Mouse (Mus musculus): ENCODE measurements at regions not wholly inside any gene's neighbourhood (a gene's known extent, or its start where the extent isn't known, plus 50 kb on each side); places are given as distances from the start of the nearest gene placed in this dataset.

GRCm38 (mm10) chr3:21381072-21381471, 695.4 kb upstream of the Tbl1xr1 start:
- DNase-seq (ENCODE audit: low read depth, low spot score): no peak

- DNase-seq (ENCODE audit: low read depth, low spot score): no peak
Measured at GRCm38 (mm10) chr3:21403551-21403950, 672.9 kb upstream of the Tbl1xr1 start.

GRCm38 (mm10) chr3:21404058-21404457, 672.4 kb upstream of the Tbl1xr1 start:
- no peak for DNase-seq (ENCODE audit: low read depth, low spot score)

DNA sequence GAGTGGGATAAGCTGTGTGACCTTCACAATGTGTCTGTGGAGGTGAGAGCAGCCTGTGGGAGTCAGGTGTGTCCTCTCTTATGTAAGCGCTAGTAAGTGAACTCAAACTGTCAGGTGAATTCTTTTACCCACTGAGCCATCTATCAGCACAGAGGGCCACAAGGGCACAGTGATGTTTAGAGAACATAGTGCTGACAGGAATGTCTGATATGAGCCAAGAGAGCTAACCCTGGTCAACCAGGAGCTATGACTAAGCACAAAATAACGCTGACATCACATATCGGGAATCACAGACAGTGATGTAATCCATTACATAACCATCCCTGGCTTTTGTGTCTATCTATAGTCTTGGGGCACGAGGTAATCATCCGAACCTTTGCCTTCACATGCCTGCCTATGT, 669.4 kb upstream of the Tbl1xr1 start:
- no peak for DNase-seq (ENCODE audit: low read depth, low spot score)

GRCm38 (mm10) chr3:21412010-21412409, 664.4 kb upstream of the Tbl1xr1 start:
- no peak for DNase-seq (ENCODE audit: low read depth, low spot score)

DNA sequence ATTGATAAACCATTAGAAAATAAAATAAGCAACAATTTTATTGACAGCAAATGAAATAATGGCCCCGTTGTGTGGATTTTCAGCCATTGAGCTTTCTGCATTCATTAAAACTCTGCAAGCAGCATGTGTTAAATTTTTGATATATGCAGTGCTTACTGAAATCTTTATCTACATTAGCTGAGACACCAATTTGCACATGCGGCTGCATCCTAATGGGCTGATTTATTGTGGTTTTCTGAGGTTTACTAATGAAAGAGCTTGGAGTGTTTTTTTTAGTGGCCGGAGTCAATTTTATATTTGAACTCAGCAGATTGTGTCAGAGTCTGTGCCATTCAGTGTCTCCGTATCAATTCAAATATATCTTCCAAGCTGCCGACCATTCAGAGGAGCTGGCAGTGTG, 653.3 kb upstream of the Tbl1xr1 start:
- DNase-seq (ENCODE audit: low read depth, low spot score): no peak

DNA sequence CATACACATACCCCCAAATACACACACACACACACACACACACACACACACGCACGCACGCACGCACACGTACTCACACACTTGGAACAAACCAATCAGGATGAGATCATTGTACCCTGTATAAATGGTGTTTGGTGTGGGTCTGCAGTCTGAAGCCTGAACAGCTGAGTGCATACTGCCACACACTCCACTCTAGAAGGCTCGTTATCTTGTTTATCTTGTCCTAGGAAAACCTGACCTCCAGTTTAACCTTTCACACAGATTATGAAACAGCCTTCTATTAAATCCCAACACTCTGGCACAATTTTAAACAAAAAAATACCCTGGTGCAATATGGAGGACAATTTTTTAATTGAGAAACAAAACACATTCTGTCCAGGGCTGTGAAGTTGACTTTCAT, 649.9 kb upstream of the Tbl1xr1 start:
- DNase-seq (ENCODE audit: low read depth, low spot score): no peak

DNA sequence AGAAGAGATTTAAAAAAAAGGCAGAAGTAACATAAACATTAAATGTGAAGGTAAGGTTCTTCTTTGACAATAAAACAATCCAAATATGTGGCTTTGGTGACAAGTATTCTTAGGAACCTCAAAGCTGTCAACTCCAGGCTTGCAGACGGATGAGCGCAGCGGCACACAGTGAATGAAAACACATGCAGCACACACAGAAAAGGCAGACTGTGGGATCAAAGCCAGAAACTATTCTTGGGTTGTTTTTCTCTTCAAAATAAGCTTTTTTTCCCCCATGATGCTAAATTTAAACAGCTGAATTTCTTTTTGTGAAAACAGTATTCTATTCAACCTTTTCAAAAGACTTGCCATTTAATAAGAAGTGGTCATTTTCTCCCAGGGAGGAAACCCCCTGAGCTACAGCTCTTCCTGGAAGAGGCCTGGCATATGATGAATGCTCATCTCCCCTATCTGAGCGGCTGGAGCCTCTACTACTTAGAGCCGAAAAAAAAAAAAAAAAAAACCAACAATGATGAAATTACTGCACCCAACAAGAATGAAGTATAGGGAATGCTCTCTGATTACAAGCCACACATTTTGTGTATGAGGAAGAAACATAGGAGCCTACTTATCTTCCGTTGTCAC, 648.9 kb upstream of the Tbl1xr1 start:
- DNase-seq (ENCODE audit: low read depth, low spot score): peak; percentile 21

GRCm38 (mm10) chr3:21428120-21428519, 648.3 kb upstream of the Tbl1xr1 start:
- DNase-seq (ENCODE audit: low read depth, low spot score): no peak

GRCm38 (mm10) chr3:21464245-21464644, 612.2 kb upstream of the Tbl1xr1 start:
- no peak for DNase-seq (ENCODE audit: low read depth, low spot score)

DNA sequence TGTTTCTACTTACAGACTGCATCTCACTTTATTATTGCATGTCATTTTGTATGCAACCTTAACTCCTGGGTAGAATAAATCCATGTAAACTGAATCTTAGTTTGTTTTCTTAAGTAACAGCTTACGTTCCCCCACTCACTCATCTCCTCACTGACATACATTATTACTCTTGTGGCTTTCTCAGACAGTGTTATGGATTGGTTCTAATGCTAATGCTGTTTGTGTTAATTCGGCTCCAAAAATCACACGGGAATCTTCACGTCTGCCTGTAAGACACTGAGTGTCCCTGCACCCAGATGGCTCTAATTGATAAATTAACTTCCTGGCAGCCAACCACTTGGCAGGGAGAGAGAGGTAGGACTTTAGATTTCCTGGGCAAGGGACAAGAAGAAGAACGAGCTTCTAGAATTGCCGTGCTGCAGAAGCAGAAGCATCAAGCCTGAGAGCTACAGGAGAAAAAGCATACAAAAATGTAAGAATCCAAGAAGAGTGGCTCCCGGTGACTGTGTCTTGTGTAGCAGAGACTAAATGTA, 610.3 kb upstream of the Tbl1xr1 start:
- no peak for DNase-seq (ENCODE audit: low read depth, low spot score)

DNA sequence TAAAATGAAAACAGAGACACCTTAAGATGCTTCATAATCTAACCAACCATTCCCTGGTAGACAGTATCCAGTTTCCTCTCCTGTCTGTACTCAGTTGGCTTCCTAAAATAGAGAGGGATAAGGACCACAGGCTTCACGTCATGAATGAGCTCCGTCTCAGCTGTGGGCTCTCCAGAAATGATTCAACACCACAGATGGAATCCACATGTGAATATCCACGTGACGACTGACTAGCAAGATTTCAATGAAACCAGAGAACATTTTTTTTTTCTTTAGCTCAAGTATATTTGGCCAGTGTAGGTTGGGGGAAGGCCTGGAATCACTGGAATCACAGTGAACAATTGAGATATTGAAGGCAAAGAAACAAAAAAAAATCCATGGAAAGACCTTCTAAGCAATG, 599.1 kb upstream of the Tbl1xr1 start:
- no peak for DNase-seq (ENCODE audit: low read depth, low spot score)

DNA sequence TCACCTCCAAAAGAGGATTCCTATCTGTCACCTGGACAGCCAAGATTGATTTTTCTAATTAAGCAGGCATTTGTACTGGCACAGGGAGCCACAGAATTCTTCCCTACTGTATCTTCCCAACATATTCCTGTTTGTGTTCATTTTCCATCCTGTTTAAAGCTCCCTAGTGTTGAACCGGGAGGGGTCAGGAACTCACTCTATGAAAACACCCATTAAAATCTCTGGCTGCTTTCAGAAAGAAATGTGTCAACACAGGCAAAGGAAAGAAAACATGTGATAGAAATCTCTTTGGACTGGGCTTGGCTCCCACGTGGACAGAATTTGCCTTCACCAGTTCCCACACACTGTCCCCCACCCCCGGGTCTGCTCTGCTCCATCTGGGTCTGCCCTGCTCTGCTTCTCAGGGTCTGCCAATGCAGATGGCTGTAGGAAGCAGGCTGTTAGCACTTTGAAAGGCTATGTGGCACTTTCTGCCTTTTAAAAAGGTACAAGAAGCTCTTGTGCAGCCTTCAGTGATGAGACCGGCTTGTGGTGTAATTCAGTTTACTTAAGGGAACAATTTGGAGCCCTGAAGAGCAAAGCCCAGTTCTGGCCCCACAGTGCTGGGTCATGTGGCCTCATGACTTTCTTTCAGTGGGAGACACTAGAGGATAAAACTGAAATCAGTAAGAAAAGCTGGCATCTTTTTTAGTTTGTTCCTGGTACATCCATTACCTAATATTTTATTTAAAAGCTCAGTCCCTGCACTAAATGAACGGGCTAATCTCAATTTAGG, 597.2 kb upstream of the Tbl1xr1 start:
- DNase-seq (ENCODE audit: low read depth, low spot score): peak; percentile 50

DNA sequence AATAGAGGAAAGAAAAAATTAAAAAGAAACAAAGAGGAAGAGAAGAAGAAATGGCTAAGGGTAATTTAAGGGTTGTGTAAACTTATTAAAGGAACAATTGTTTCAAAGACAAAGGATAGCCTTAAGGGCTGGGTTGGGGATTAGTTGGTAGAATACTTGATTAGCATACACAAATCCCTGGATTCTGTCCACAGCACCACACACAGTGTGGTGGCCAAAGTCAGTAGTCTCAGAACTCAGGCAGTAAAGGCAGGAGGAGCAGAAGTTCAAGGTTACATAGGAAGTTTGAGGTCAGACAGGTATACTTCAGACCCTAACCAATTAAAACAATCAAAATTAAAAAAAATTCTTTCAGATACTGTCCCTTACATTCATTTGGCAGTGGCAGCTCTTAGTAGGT, 596.6 kb upstream of the Tbl1xr1 start:
- DNase-seq (ENCODE audit: low read depth, low spot score): no peak

- no peak for DNase-seq (ENCODE audit: low read depth, low spot score)
Measured at GRCm38 (mm10) chr3:21484052-21484451, 592.4 kb upstream of the Tbl1xr1 start.

GRCm38 (mm10) chr3:21485454-21485853, 591.0 kb upstream of the Tbl1xr1 start:
- no peak for DNase-seq (ENCODE audit: low read depth, low spot score)

DNA sequence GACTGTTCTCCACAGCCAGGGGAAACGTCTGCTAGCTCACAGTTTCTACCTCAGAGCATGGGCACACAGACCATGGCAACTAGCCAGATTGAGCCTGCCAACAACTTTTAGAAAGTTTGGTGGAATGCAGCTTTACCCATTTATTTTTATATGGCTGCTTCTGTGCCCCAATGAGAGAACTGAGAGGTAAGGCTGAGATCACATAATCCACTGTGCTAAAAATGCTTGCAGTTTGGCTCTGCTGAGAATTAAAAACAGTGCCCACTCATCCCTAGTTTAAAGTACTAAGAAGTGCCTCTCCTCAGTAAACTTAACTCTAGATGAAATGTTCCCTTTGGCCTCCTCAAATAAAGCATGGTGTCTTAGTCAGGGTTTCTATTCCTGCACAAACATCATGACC, 586.9 kb upstream of the Tbl1xr1 start:
- no peak for DNase-seq (ENCODE audit: low read depth, low spot score)

GRCm38 (mm10) chr3:21492413-21492812, 584.0 kb upstream of the Tbl1xr1 start:
- DNase-seq (ENCODE audit: low read depth, low spot score): no peak

GRCm38 (mm10) chr3:21493384-21493783, 583.1 kb upstream of the Tbl1xr1 start:
- peak; percentile 30 for DNase-seq (ENCODE audit: low read depth, low spot score)

GRCm38 (mm10) chr3:21494904-21495303, 581.5 kb upstream of the Tbl1xr1 start:
- DNase-seq (ENCODE audit: low read depth, low spot score): no peak

- no peak for DNase-seq (ENCODE audit: low read depth, low spot score)
Measured at GRCm38 (mm10) chr3:21495651-21496050, 580.8 kb upstream of the Tbl1xr1 start.

DNA sequence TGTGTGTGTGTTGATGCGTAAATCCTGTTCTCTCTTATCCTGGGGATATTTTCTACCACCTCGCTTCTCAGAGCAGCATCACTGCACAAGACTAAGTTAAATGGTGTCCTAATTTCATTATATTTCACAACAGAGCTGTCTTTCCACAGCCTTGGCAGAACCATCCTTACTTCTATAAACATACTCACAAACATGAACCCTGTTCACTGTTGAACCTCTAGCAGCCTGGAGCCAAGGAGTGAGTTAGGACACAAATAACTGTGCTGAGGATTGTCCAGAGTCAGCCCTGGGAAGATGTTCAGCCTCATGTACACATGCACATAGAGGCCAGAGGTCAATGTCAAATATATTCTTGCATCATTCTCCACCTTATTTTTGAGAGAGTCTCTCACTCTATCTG, 580.3 kb upstream of the Tbl1xr1 start:
- DNase-seq (ENCODE audit: low read depth, low spot score): no peak

- DNase-seq (ENCODE audit: low read depth, low spot score): no peak
Measured at GRCm38 (mm10) chr3:21497011-21497410, 579.4 kb upstream of the Tbl1xr1 start.

Data from mesoderm, embryonic 11.5 days (tissue).